Mouse (Mus musculus) embryonic facial prominence, embryonic 10.5 days (tissue): ENCODE data around the gene Zmym2. TPM values are rescaled to one million over a fixed set of nuclear protein-coding genes. Genes with fewer than 3 reads are reported as not detected.
"Not testable (repeated sequence)": the region's sequence is repeated elsewhere in the genome, so short reads cannot be mapped to it uniquely, and the experiment has no call there.

Experiments
- DNase-seq: peaks from one replicate; pipeline ENCODE4 v3.0.0-alpha.2; 2017; ENCODE audit warnings: low spot score
- H3K27ac ChIP-seq: fragments of 300-500 bp; sonication (generic); replicated peaks from 2 replicates; pipeline ENCODE4 v1.5.1; 2016; ENCODE audit warnings: mild to moderate bottlenecking
- H3K27me3 ChIP-seq: fragments of 300-500 bp; sonication (generic); replicated peaks from 2 replicates; pipeline ENCODE4 v1.6.1; 2016; ENCODE audit warnings: low read depth, mild to moderate bottlenecking; ENCODE audit not compliant: poor library complexity, severe bottlenecking
- H3K36me3 ChIP-seq: fragments of 300-500 bp; sonication (generic); replicated peaks from 2 replicates; pipeline ENCODE4 v1.6.1; 2016; ENCODE audit warnings: mild to moderate bottlenecking, moderate library complexity
- H3K4me1 ChIP-seq: fragments of 300-500 bp; sonication (generic); 2 replicates; pipeline ENCODE4 v1.6.1; 2016
- H3K4me3 ChIP-seq: fragments of 300-500 bp; sonication (generic); 2 replicates; pipeline ENCODE4 v1.5.1; 2016; ENCODE audit warnings: mild to moderate bottlenecking, moderate library complexity
- H3K9me3 ChIP-seq: fragments of 300-500 bp; sonication (generic); 2 replicates; pipeline ENCODE4 v1.6.1; 2016; ENCODE audit warnings: mild to moderate bottlenecking
- WGBS: fragments of 180-500 bp; shearing (Covaris S2); methylation state at CpG from one replicate; pipeline ENCODE4 v1.1.7; 2016; 5-methylcytosine and 5-hydroxymethylcytosine counted together
- polyA plus RNA-seq: library from polyadenylated mRNA; unstranded; fragments of >200 nt; fragmentation: Nextera tagmentation; extraction: Ambion mirVana; gene quantifications from 2 replicates; pipeline ENCODE4 v1.2.1, GENCODE M21; 2016

The Zmym2 gene
- polyA plus RNA-seq, result 67.5 and 67.7 TPM in 2 replicates

- not testable (repeated sequence) for H3K9me3 ChIP-seq, H3K27me3 ChIP-seq
- peak within 1 kb of the TSS; percentile 84 for H3K4me3 ChIP-seq
- peak within 1 kb of the TSS; percentile 99 for H3K27ac ChIP-seq
- DNase-seq, result peak; percentile 84
- under 1% methylated on average over 42 of the region's 87 CpGs for WGBS
- H3K36me3 ChIP-seq, result peaks cover 37% of the 10 kb centered on the region
- peaks cover 13% of the 10 kb centered on the region for H3K4me1 ChIP-seq
Measured at GRCm38 (mm10) chr14:56886594-56887513, at the start of gene Zmym2. Gene Zmym2, plus strand, starts transcription at chr14:56886653.

GRCm38 (mm10) chr14:56844033-56844432 lies 42.4 kb upstream of the Zmym2 start:
- H3K4me3 ChIP-seq, result no peak overlapping the region
- no peak overlapping the region for H3K27ac ChIP-seq
- peaks cover 9% of the 10 kb centered on the region for H3K4me1 ChIP-seq
- H3K36me3 ChIP-seq, result no peaks in the 10 kb centered on the region
- DNase-seq, result no peak
- 66% methylated on average over 4 of the region's 4 CpGs for WGBS
- no peaks in the 10 kb centered on the region for H3K9me3 ChIP-seq
- H3K27me3 ChIP-seq, result no peaks in the 10 kb centered on the region

GRCm38 (mm10) chr14:56844507-56844906 lies 41.9 kb upstream of the Zmym2 start:
- H3K4me3 ChIP-seq, result no peak overlapping the region
- no peaks in the 10 kb centered on the region for H3K9me3 ChIP-seq
- 31% methylated on average over 2 of the region's 2 CpGs for WGBS
- H3K36me3 ChIP-seq, result no peaks in the 10 kb centered on the region
- no peaks in the 10 kb centered on the region for H3K27me3 ChIP-seq
- no peak overlapping the region for H3K27ac ChIP-seq
- peak; percentile 8 for DNase-seq
- peaks cover 9% of the 10 kb centered on the region for H3K4me1 ChIP-seq

GRCm38 (mm10) chr14:56848322-56848721 lies 38.1 kb upstream of the Zmym2 start:
- WGBS, result 73% methylated on average over 2 of the region's 2 CpGs
- no peaks in the 10 kb centered on the region for H3K27me3 ChIP-seq
- no peak overlapping the region for H3K27ac ChIP-seq
- no peaks in the 10 kb centered on the region for H3K36me3 ChIP-seq
- peaks cover 5% of the 10 kb centered on the region for H3K9me3 ChIP-seq
- peaks cover 9% of the 10 kb centered on the region for H3K4me1 ChIP-seq
- no peak overlapping the region for H3K4me3 ChIP-seq
- DNase-seq, result no peak

GRCm38 (mm10) chr14:56849681-56850080 lies 36.8 kb upstream of the Zmym2 start:
- 76% methylated on average over 2 of the region's 2 CpGs for WGBS

GRCm38 (mm10) chr14:56864041-56864440 lies 22.4 kb upstream of the Zmym2 start:
- peak; percentile 11 for DNase-seq
- no peaks in the 10 kb centered on the region for H3K9me3 ChIP-seq
- H3K27me3 ChIP-seq, result peaks cover 42% of the 10 kb centered on the region
- WGBS, result 55% methylated on average over 8 of the region's 8 CpGs
- H3K4me3 ChIP-seq, result no peak overlapping the region
- no peaks in the 10 kb centered on the region for H3K36me3 ChIP-seq
- no peak overlapping the region for H3K27ac ChIP-seq
- H3K4me1 ChIP-seq, result peaks cover 12% of the 10 kb centered on the region; the same call in 1 of the 2 replicates

More at GRCm38 (mm10) chr14:56849681-56850080, 36.8 kb upstream of the Zmym2 start:
- DNase-seq, result no peak
- H3K27ac ChIP-seq, result no peak overlapping the region
- peaks cover 18% of the 10 kb centered on the region for H3K9me3 ChIP-seq
- H3K4me3 ChIP-seq, result no peak overlapping the region
- no peaks in the 10 kb centered on the region for H3K36me3 ChIP-seq
- H3K27me3 ChIP-seq, result no peaks in the 10 kb centered on the region
- peaks cover 1% of the 10 kb centered on the region; the same call in 1 of the 2 replicates for H3K4me1 ChIP-seq

GRCm38 (mm10) chr14:56864641-56865040 lies 21.8 kb upstream of the Zmym2 start:
- Histone ChIP-seq H3K27ac (no peak overlapping the region; the same call in 1 of the 2 replicates), H3K36me3 (no peaks in the 10 kb centered on the region), H3K4me3 (peak overlapping the region; percentile 59), H3K27me3 (peaks cover 42% of the 10 kb centered on the region), H3K4me1 (peaks cover 12% of the 10 kb centered on the region; the same call in 1 of the 2 replicates), H3K9me3 (no peaks in the 10 kb centered on the region)
- peak; percentile 29 for DNase-seq
- WGBS, result 4% methylated on average over 13 of the region's 13 CpGs

GRCm38 (mm10) chr14:56865112-56865511 lies 21.3 kb upstream of the Zmym2 start:
- peak; percentile 34 for DNase-seq
- 2% methylated on average over 30 of the region's 30 CpGs for WGBS
- Histone ChIP-seq H3K4me3 (peak overlapping the region; percentile 59), H3K27me3 (peaks cover 42% of the 10 kb centered on the region), H3K4me1 (peaks cover 12% of the 10 kb centered on the region; the same call in 1 of the 2 replicates)
- H3K36me3 ChIP-seq, H3K9me3 ChIP-seq, H3K27ac ChIP-seq: not testable (repeated sequence)

GRCm38 (mm10) chr14:56873525-56873924 lies 12.9 kb upstream of the Zmym2 start:
- no peak overlapping the region for H3K27ac ChIP-seq
- no peaks in the 10 kb centered on the region for H3K27me3 ChIP-seq
- peaks cover 8% of the 10 kb centered on the region; the same call in 1 of the 2 replicates for H3K9me3 ChIP-seq
- no peaks in the 10 kb centered on the region for H3K4me1 ChIP-seq
- DNase-seq, result no peak
- WGBS, result 80% methylated on average over 5 of the region's 5 CpGs
- H3K36me3 ChIP-seq, result no peaks in the 10 kb centered on the region
- no peak overlapping the region for H3K4me3 ChIP-seq

- H3K36me3 ChIP-seq, result no peaks in the 10 kb centered on the region
- no peak for DNase-seq
- no peak overlapping the region for H3K27ac ChIP-seq
- H3K9me3 ChIP-seq, result peaks cover 5% of the 10 kb centered on the region; the same call in 1 of the 2 replicates
- H3K4me3 ChIP-seq, result no peak overlapping the region
- H3K27me3 ChIP-seq, result no peaks in the 10 kb centered on the region
- H3K4me1 ChIP-seq, result no peaks in the 10 kb centered on the region
Measured at GRCm38 (mm10) chr14:56875586-56876159, 10.8 kb upstream of the Zmym2 start.

- H3K36me3 ChIP-seq, result no peaks in the 10 kb centered on the region
- 69% methylated on average over 3 of the region's 3 CpGs for WGBS
- H3K27ac ChIP-seq, result no peak overlapping the region
- no peaks in the 10 kb centered on the region for H3K9me3 ChIP-seq
- 0 out of 2 replicates have a peak, but pooled peaks cover 2% of the 10 kb centered on the region for H3K4me1 ChIP-seq
- H3K27me3 ChIP-seq, result no peaks in the 10 kb centered on the region
- H3K4me3 ChIP-seq, result no peak overlapping the region
- DNase-seq, result no peak
Measured at GRCm38 (mm10) chr14:56881271-56881670, 5.2 kb upstream of the Zmym2 start.

- no peak for DNase-seq
Measured at GRCm38 (mm10) chr14:56883431-56883830, 3.0 kb upstream of the Zmym2 start.

More at GRCm38 (mm10) chr14:56883431-56883830, 3.0 kb upstream of the Zmym2 start:
- no peak overlapping the region for H3K4me3 ChIP-seq
- H3K9me3 ChIP-seq, result no peaks in the 10 kb centered on the region
- H3K27me3 ChIP-seq, result no peaks in the 10 kb centered on the region
- peaks cover 10% of the 10 kb centered on the region for H3K4me1 ChIP-seq
- WGBS, result 91% methylated on average over 1 of the region's 1 CpGs
- peaks cover 3% of the 10 kb centered on the region for H3K36me3 ChIP-seq
- no peak overlapping the region for H3K27ac ChIP-seq
